Mouse (Mus musculus) forebrain, postnatal 0 days (tissue): ENCODE measurements around the gene C1ra. TPM values are rescaled to one million over a fixed set of nuclear protein-coding genes. Genes with fewer than 3 reads are reported as not detected.
"Not testable (repeated sequence)": the region's sequence is repeated elsewhere in the genome, so short reads cannot be mapped to it uniquely, and the experiment has no call there.

Experiments
- ATAC-seq: fragments of 200-750 bp; cut with Nextera tagmentation; 2 replicates; pipeline ENCODE4 v1.8.0; 2017; ENCODE audit warnings: mild to moderate bottlenecking, moderate library complexity
- DNase-seq: peaks from one replicate; pipeline ENCODE4 v3.0.0-alpha.2; 2015
- H3K27ac ChIP-seq: fragments of 300-500 bp; sonication (generic); 2 replicates; pipeline ENCODE4 v1.5.1; 2014; ENCODE audit warnings: low read depth, mild to moderate bottlenecking, antibody characterized with exemption, low read length, moderate library complexity, mixed read lengths
- H3K27me3 ChIP-seq: fragments of 300-500 bp; sonication (generic); 2 replicates; pipeline ENCODE4 v1.6.1; 2014; ENCODE audit warnings: mild to moderate bottlenecking, low read length, mixed read lengths; ENCODE audit not compliant: insufficient read depth
- H3K36me3 ChIP-seq: fragments of 300-500 bp; sonication (generic); 2 replicates; pipeline ENCODE4 v1.6.1; 2014; ENCODE audit warnings: mild to moderate bottlenecking, moderate library complexity; ENCODE audit not compliant: insufficient read depth
- H3K4me1 ChIP-seq: fragments of 300-500 bp; sonication (generic); 2 replicates; pipeline ENCODE4 v1.6.1; 2014; ENCODE audit warnings: antibody characterized with exemption; ENCODE audit not compliant: insufficient read depth
- H3K4me2 ChIP-seq: fragments of 300-500 bp; sonication (generic); 2 replicates; pipeline ENCODE4 v1.6.1; 2014; ENCODE audit warnings: low read depth, mild to moderate bottlenecking, moderate library complexity
- H3K4me3 ChIP-seq: fragments of 300-500 bp; sonication (generic); 2 replicates; pipeline ENCODE4 v1.5.1; 2014; ENCODE audit warnings: low read depth, low read length, mixed read lengths
- H3K9ac ChIP-seq: fragments of 300-500 bp; sonication (generic); 2 replicates; pipeline ENCODE4 v1.6.1; 2014; ENCODE audit warnings: mild to moderate bottlenecking
- H3K9me3 ChIP-seq: fragments of 300-500 bp; sonication (generic); 2 replicates; pipeline ENCODE4 v1.6.1; 2016; ENCODE audit warnings: low read length
- CTCF ChIP-seq: sonication (generic); IDR thresholded peaks from 2 replicates; pipeline ENCODE4 v1.5.1; 2016; ENCODE audit warnings: antibody characterized with exemption, control low read depth, low read depth
- WGBS: fragments of 180-500 bp; shearing (Covaris S2); extraction: QIAGEN DNeasy Blood & Tissue Kit; methylation state at CpG from one replicate; pipeline ENCODE4 v1.1.7; 2014; 5-methylcytosine and 5-hydroxymethylcytosine counted together
- polyA plus RNA-seq: library from polyadenylated mRNA; unstranded; fragments of >200 nt; fragmentation: Nextera tagmentation; extraction: Ambion mirVana; gene quantifications from 2 replicates; pipeline ENCODE4 v1.2.1, GENCODE M21; 2015
- total RNA-seq: library from RNA; depleted of rRNA; stranded (reverse); fragments of >200 nt; gene quantifications from 2 replicates; pipeline ENCODE4 v1.2.3, GENCODE M21; 2014; rRNA removed

The C1ra gene
- total and polyA plus RNA-seq, 2 experiments from 2014 or later = 0.58 to 1.1 TPM

GRCm38 (mm10) chr6:124549023-124549550 is 36.9 kb downstream of the C1ra start:
- no peak for ATAC-seq
- WGBS = 90% methylated on average over 3 of the region's 3 CpGs
- Histone ChIP-seq H3K36me3 (no peaks in the 10 kb centered on the region), H3K9me3 (peaks cover 6% of the 10 kb centered on the region; the same call in 1 of the 2 replicates), H3K4me1 (no peaks in the 10 kb centered on the region), H3K27ac (no peak overlapping the region), H3K4me2 (no peak overlapping the region), H3K9ac (no peak overlapping the region), H3K27me3 (no peaks in the 10 kb centered on the region), H3K4me3 (no peak overlapping the region)
- TF ChIP-seq CTCF = no peak
- DNase-seq = no peak

- DNase-seq = no peak
- no peaks in the 10 kb centered on the region for H3K27me3 ChIP-seq
- 71% methylated on average over 22 of the region's 22 CpGs for WGBS
- H3K4me3 ChIP-seq = no peak overlapping the region
- no peaks in the 10 kb centered on the region for H3K36me3 ChIP-seq
- TF ChIP-seq CTCF = no peak
- H3K9ac ChIP-seq = no peak overlapping the region
- ATAC-seq = no peak
- H3K9me3 ChIP-seq = peaks cover 6% of the 10 kb centered on the region; the same call in 1 of the 2 replicates
- no peaks in the 10 kb centered on the region for H3K4me1 ChIP-seq
- H3K4me2 ChIP-seq = no peak overlapping the region
- no peak overlapping the region for H3K27ac ChIP-seq
Observed at GRCm38 (mm10) chr6:124552766-124553165, 40.6 kb downstream of the C1ra start.

- 79% methylated on average over 2 of the region's 2 CpGs for WGBS
- H3K9ac ChIP-seq, DNase-seq, H3K36me3 ChIP-seq, H3K4me2 ChIP-seq, H3K4me1 ChIP-seq, H3K27me3 ChIP-seq, H3K9me3 ChIP-seq, H3K27ac ChIP-seq, ATAC-seq, H3K4me3 ChIP-seq: not testable (repeated sequence)
Observed at GRCm38 (mm10) chr6:124555956-124556355, 43.8 kb downstream of the C1ra start.

- not testable (repeated sequence) for ATAC-seq, H3K36me3 ChIP-seq, DNase-seq, H3K27me3 ChIP-seq, H3K27ac ChIP-seq, H3K4me2 ChIP-seq, H3K4me3 ChIP-seq, H3K4me1 ChIP-seq, H3K9me3 ChIP-seq, H3K9ac ChIP-seq
- 88% methylated on average over 4 of the region's 4 CpGs for WGBS
Observed at GRCm38 (mm10) chr6:124561156-124561555, 49.0 kb downstream of the C1ra start.

- not testable (repeated sequence) for H3K4me3 ChIP-seq, H3K9ac ChIP-seq, DNase-seq, H3K36me3 ChIP-seq, H3K27ac ChIP-seq, H3K4me2 ChIP-seq, H3K27me3 ChIP-seq, ATAC-seq, H3K9me3 ChIP-seq, H3K4me1 ChIP-seq
- WGBS = 93% methylated on average over 2 of the region's 2 CpGs
Observed at GRCm38 (mm10) chr6:124561611-124562010, 49.4 kb downstream of the C1ra start.

GRCm38 (mm10) chr6:124570026-124570425 is 57.8 kb downstream of the C1ra start, which contains the start of gene C1rb:
Gene C1rb (plus strand): TSS chr6:124570294.
- H3K4me1 ChIP-seq = no peaks in the 10 kb centered on the region
- H3K27ac ChIP-seq = no peak within 1 kb of the TSS
- peak; percentile 89 for TF ChIP-seq CTCF
- DNase-seq = peak; percentile 83
- no peak within 1 kb of the TSS for H3K4me2 ChIP-seq
- no peak for ATAC-seq
- no peak within 1 kb of the TSS for H3K4me3 ChIP-seq
- no peaks in the 10 kb centered on the region for H3K27me3 ChIP-seq
- no peak within 1 kb of the TSS for H3K9ac ChIP-seq
- 3% methylated on average over 8 of the region's 8 CpGs for WGBS
- no peaks in the 10 kb centered on the region for H3K36me3 ChIP-seq
- no peaks in the 10 kb centered on the region for H3K9me3 ChIP-seq

Other genes starting within 250 kb of the C1ra start
- 2.8 and 5.0 TPM in 2 replicates for gene Cd163, start 207.7 kb upstream of the C1ra start, total RNA-seq
- gene Cd163, start 207.7 kb upstream of the C1ra start, polyA plus RNA-seq = 1.1 and 1.6 TPM in 2 replicates
- 98.2 and 103 TPM in 2 replicates for gene Pex5, start 97.3 kb upstream of the C1ra start, total RNA-seq
- 49.6 and 55.3 TPM in 2 replicates for gene Pex5, start 97.3 kb upstream of the C1ra start, polyA plus RNA-seq
- 167 and 223 TPM in 2 replicates for gene Clstn3, start 47.6 kb upstream of the C1ra start, total RNA-seq
- 97.3 and 134 TPM in 2 replicates for gene Clstn3, start 47.6 kb upstream of the C1ra start, polyA plus RNA-seq
- gene C1rl, start 19.3 kb upstream of the C1ra start, total RNA-seq = 0.48 TPM in 1 of 2 replicates, not detected in the other
- 0.19 and 0.22 TPM in 2 replicates for gene C1rl, start 19.3 kb upstream of the C1ra start, polyA plus RNA-seq
- gene C1s1, start 30.0 kb downstream of the C1ra start, total RNA-seq = 1.9 and 2.9 TPM in 2 replicates
- 0.67 and 0.83 TPM in 2 replicates for gene C1s1, start 30.0 kb downstream of the C1ra start, polyA plus RNA-seq
- gene C1rb, start 57.9 kb downstream of the C1ra start, total RNA-seq = not detected in 2 replicates
- not detected in 2 replicates for gene C1rb, start 57.9 kb downstream of the C1ra start, polyA plus RNA-seq
- gene C1s2, start 123.7 kb downstream of the C1ra start, total RNA-seq = 0.15 and 0.19 TPM in 2 replicates
- 0.17 and 0.18 TPM in 2 replicates for gene C1s2, start 123.7 kb downstream of the C1ra start, polyA plus RNA-seq
- 27.6 and 35.6 TPM in 2 replicates for gene Lpcat3, start 150.6 kb downstream of the C1ra start, total RNA-seq
- gene Lpcat3, start 150.6 kb downstream of the C1ra start, polyA plus RNA-seq = 34.3 and 41.3 TPM in 2 replicates
- 105 TPM in 2 replicates for gene Emg1, start 199.8 kb downstream of the C1ra start, total RNA-seq
- 96.2 and 116 TPM in 2 replicates for gene Emg1, start 199.8 kb downstream of the C1ra start, polyA plus RNA-seq
- 200 and 215 TPM in 2 replicates for gene Phb2, start 199.9 kb downstream of the C1ra start, total RNA-seq
- 271 TPM in 2 replicates for gene Phb2, start 199.9 kb downstream of the C1ra start, polyA plus RNA-seq
- 2.2 and 2.9 TPM in 2 replicates for gene Ptpn6, start 226.3 kb downstream of the C1ra start, total RNA-seq
- gene Ptpn6, start 226.3 kb downstream of the C1ra start, polyA plus RNA-seq = 3.6 and 3.8 TPM in 2 replicates
- gene Grcc10, start 229.0 kb downstream of the C1ra start, total RNA-seq = 257 and 314 TPM in 2 replicates
- gene Grcc10, start 229.0 kb downstream of the C1ra start, polyA plus RNA-seq = 699 and 862 TPM in 2 replicates
- not detected in 2 replicates for gene Gm45234, start 243.6 kb downstream of the C1ra start, total RNA-seq
- gene Gm45234, start 243.6 kb downstream of the C1ra start, polyA plus RNA-seq = 0.11 TPM in 1 of 2 replicates, not detected in the other
- gene Atn1, start 244.1 kb downstream of the C1ra start, total RNA-seq = 15.0 and 16.7 TPM in 2 replicates
- gene Atn1, start 244.1 kb downstream of the C1ra start, polyA plus RNA-seq = 19.3 and 24.2 TPM in 2 replicates